Mouse (Mus musculus): ENCODE data around the gene Atp1b1. TPM values are rescaled to one million over a fixed set of nuclear protein-coding genes. Genes with fewer than 3 reads are reported as not detected.

The Atp1b1 gene
- 143 and 162 TPM in 2 replicates for polyA plus RNA-seq (2015; fragmentation: Nextera tagmentation; extraction: Ambion mirVana)

DNA sequence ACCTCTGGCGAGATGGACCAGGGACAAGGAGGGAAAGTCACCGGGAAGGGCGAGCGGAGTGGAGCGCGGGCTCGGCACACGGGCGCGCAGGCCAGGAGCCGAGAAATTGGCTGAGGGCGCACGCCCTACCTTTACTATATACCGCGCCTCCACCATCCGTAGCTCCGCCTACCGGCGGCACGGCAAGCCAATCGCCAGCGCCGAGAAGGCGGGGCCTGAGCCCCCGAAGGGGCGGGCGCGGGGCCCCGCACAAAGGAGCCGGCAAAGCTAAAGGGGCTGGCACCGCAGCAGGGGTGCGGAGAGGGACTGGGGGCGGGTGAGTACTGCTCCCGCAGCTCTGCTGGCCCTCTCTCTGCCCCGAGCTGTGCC, at the start of gene Atp1b1:
TSS of gene Atp1b1 (minus strand) at position 111 of the 369 bp plus-strand sequence.
- peak within 1 kb of the TSS; percentile 95 for H3K27ac ChIP-seq
- H3K4me2 ChIP-seq = peak within 1 kb of the TSS; percentile 68
- H3K27me3 ChIP-seq (replicated peaks) = peaks cover 10% of the 10 kb centered on the region
- peak within 1 kb of the TSS; percentile 63 for H3K9ac ChIP-seq
- 1% methylated on average over 35 of the region's 35 CpGs for WGBS
- H3K36me3 ChIP-seq = no peaks in the 10 kb centered on the region
- peak; percentile 88 for ATAC-seq (ENCODE audit: insufficient read depth, low FRiP score, low read depth)
- no peaks in the 10 kb centered on the region for H3K9me3 ChIP-seq
- H3K4me1 ChIP-seq = peaks cover 14% of the 10 kb centered on the region
- peak within 1 kb of the TSS; percentile 68 for H3K4me3 ChIP-seq (replicated peaks)

DNA sequence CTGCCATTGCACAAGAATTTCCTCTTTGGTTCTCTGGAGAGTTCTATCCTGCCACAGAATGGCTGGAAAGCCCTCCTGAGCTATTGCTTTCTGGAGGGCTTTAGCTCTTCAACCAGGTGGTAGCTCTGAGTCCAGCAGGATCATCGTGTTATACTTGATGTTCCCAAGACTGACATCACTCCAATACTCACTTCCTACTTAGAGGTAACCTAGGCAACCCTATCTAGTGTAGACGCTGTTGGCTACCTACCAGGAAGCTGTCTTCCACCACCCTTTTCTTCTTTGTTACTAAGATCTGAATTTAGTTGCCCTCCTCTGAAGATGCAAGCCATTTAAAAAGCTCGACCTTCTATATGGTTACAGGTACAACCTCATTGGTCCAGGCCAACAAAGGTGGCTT, 46.9 kb upstream of the Atp1b1 start:
- H3K36me3 ChIP-seq = no peaks in the 10 kb centered on the region
- 80% methylated on average over 3 of the region's 3 CpGs for WGBS
- H3K4me3 ChIP-seq (replicated peaks) = no peak overlapping the region
- no peak overlapping the region for H3K27ac ChIP-seq
- no peak overlapping the region for H3K9ac ChIP-seq
- no peak overlapping the region for H3K4me2 ChIP-seq
- H3K4me1 ChIP-seq = no peaks in the 10 kb centered on the region
- no peaks in the 10 kb centered on the region for H3K9me3 ChIP-seq
- ATAC-seq (ENCODE audit: insufficient read depth, low FRiP score, low read depth) = no peak
- H3K27me3 ChIP-seq (replicated peaks) = no peaks in the 10 kb centered on the region

GRCm38 (mm10) chr1:164503140-164503730, 45.1 kb upstream of the Atp1b1 start:
- Histone ChIP-seq H3K9ac (no peak overlapping the region), H3K9me3 (no peaks in the 10 kb centered on the region), H3K36me3 (no peaks in the 10 kb centered on the region), H3K27me3 (replicated peaks) (no peaks in the 10 kb centered on the region), H3K27ac (no peak overlapping the region), H3K4me3 (replicated peaks) (no peak overlapping the region), H3K4me2 (no peak overlapping the region), H3K4me1 (no peaks in the 10 kb centered on the region)
- no peak for ATAC-seq (ENCODE audit: insufficient read depth, low FRiP score, low read depth)
- 40% methylated on average over 8 of the region's 8 CpGs for WGBS

DNA sequence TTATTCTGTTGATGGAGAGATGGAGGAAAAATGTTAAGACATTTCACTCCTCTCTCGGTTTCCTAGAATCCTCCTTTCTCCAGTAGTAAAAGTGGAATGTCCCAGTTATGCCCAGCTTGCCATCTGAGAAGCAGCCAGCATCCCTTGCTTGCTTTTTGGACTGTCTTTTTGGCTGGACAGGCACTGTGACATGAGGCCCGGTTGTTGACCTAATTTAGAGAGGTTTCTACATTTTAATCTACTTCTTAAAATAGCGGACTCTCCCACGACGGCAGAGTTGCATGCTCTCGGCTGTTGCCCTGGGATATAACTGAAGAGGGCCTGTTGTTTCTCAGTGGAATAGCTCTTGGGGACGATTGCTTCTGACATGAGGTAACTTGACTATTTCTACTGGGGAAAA, 44.1 kb upstream of the Atp1b1 start:
- Histone ChIP-seq H3K9ac (no peak overlapping the region), H3K9me3 (no peaks in the 10 kb centered on the region), H3K27ac (no peak overlapping the region), H3K4me1 (no peaks in the 10 kb centered on the region), H3K4me2 (no peak overlapping the region), H3K36me3 (no peaks in the 10 kb centered on the region), H3K4me3 (replicated peaks) (no peak overlapping the region), H3K27me3 (replicated peaks) (no peaks in the 10 kb centered on the region)
- WGBS = 54% methylated on average over 7 of the region's 7 CpGs
- ATAC-seq (ENCODE audit: insufficient read depth, low FRiP score, low read depth) = no peak

DNA sequence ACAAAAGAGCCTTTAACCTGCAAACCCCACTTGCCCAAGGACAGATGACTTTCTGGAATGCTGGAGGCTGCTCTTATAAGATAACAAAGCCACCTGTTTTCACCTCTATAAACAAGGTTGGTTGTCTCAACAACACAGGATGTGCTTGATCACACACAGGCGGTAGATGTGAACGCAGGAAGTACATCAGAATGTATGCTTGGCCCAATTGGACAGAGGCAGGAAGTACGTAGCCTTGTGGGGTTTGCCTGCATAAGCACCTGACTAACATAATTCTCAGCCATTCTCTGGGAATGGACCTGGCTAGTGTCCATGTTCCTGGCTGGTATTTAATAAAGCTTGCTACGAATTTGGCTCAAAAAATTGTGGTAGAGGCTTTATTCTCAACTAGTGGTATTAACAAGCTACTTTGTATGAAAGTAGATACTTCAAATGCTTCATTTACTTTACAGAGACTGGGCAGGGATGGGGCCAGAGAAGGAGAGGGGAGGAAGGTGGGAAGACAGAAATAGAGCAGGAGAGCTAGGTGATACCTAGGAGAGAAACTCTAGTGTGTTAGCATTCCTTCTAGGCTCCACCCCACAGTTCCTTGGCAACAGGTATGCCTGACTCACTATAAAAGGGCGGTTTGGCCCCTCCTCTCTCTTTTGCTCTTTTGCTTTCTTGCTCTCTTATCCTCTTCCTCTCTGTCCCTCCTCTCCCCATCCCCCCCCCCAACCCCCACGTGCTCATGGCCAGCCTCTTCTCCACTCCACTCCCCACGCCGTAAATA, 36.8 kb upstream of the Atp1b1 start:
- H3K4me1 ChIP-seq = no peaks in the 10 kb centered on the region
- no peaks in the 10 kb centered on the region for H3K27me3 ChIP-seq (replicated peaks)
- H3K4me2 ChIP-seq = no peak overlapping the region
- H3K27ac ChIP-seq = no peak overlapping the region
- ATAC-seq (ENCODE audit: insufficient read depth, low FRiP score, low read depth) = 0 out of 2 replicates have a peak, but pooled peaks have one; percentile 14
- no peaks in the 10 kb centered on the region for H3K9me3 ChIP-seq
- H3K4me3 ChIP-seq (replicated peaks) = no peak overlapping the region
- no peaks in the 10 kb centered on the region for H3K36me3 ChIP-seq
- no peak overlapping the region for H3K9ac ChIP-seq
- WGBS = 61% methylated on average over 8 of the region's 8 CpGs

- WGBS = 60% methylated on average over 4 of the region's 4 CpGs
- no peak overlapping the region for H3K27ac ChIP-seq
- H3K36me3 ChIP-seq = no peaks in the 10 kb centered on the region
- H3K4me3 ChIP-seq (replicated peaks) = no peak overlapping the region
- H3K4me2 ChIP-seq = no peak overlapping the region
- H3K4me1 ChIP-seq = no peaks in the 10 kb centered on the region
- H3K9me3 ChIP-seq = no peaks in the 10 kb centered on the region
- no peaks in the 10 kb centered on the region for H3K27me3 ChIP-seq (replicated peaks)
- ATAC-seq (ENCODE audit: insufficient read depth, low FRiP score, low read depth) = peak; percentile 50; the same call in 1 of the 2 replicates
- H3K9ac ChIP-seq = no peak overlapping the region
Observed at GRCm38 (mm10) chr1:164494215-164494614, 36.1 kb upstream of the Atp1b1 start.

DNA sequence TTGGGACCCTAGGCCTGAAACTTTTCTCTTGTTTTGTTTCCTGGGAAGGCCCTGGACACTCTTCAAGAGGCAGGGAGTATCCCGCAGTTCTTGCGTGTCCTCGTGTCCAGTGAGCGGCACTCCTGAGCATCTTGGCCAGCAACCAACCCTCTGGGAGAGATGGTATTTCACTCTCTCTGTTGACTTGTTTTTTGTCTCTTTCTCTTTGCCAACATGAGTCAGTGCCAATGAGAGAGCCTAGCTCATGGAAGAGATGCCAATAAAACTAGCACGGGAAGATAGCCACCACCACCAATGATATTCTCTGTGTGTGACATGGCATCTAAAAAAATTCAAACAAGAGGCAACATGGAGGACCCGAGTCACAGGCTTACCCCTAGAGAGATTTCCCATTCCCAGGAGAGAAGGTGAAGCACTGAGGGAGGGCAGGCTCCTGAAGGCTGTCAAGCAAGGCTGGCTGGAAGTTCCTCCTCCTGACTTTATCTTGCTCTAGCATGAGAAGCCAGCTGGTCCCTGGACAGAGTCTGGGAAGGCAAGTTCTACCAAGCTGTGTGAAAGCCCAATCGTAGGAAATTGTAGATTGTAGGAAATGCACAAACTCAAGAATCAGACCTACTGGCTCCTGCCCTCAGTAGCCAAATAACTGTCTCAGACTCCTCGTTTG, 35.0 kb upstream of the Atp1b1 start:
- whole genome bisulfite sequencing = 75% methylated on average over 8 of the region's 8 CpGs
- H3K27ac ChIP-seq = no peak overlapping the region
- H3K4me3 ChIP-seq (replicated peaks) = no peak overlapping the region
- no peaks in the 10 kb centered on the region for H3K27me3 ChIP-seq (replicated peaks)
- H3K4me1 ChIP-seq = no peaks in the 10 kb centered on the region
- no peak overlapping the region for H3K4me2 ChIP-seq
- H3K36me3 ChIP-seq = no peaks in the 10 kb centered on the region
- H3K9me3 ChIP-seq = no peaks in the 10 kb centered on the region
- ATAC-seq (ENCODE audit: insufficient read depth, low FRiP score, low read depth) = no peak
- no peak overlapping the region for H3K9ac ChIP-seq

DNA sequence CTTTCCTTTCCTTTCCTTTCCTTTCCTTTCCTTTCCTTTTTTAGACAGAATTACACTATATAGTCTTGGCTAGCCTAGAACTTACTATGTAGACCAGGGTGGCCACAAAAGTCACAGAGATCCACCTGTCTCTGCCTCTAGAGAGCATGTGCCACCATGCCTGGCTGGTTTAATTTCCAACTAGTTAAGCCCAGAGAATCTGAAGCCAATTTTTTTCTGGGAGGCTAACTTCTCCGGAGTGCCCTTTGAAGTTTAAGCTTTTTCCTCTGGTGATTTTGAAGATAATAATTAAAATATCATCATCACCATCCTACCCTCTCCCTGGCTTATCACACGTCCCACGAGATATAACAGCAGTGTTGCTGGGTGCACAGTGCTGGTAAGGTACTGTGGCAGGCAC, 34.3 kb upstream of the Atp1b1 start:
- H3K4me2 ChIP-seq = no peak overlapping the region
- H3K9me3 ChIP-seq = no peaks in the 10 kb centered on the region
- no peak overlapping the region for H3K4me3 ChIP-seq (replicated peaks)
- no peak overlapping the region for H3K27ac ChIP-seq
- WGBS = 80% methylated on average over 3 of the region's 3 CpGs
- H3K9ac ChIP-seq = no peak overlapping the region
- no peak for ATAC-seq (ENCODE audit: insufficient read depth, low FRiP score, low read depth)
- no peaks in the 10 kb centered on the region for H3K27me3 ChIP-seq (replicated peaks)
- H3K36me3 ChIP-seq = no peaks in the 10 kb centered on the region
- no peaks in the 10 kb centered on the region for H3K4me1 ChIP-seq

- Histone ChIP-seq H3K36me3 (no peaks in the 10 kb centered on the region), H3K27ac (no peak overlapping the region), H3K27me3 (replicated peaks) (no peaks in the 10 kb centered on the region), H3K4me1 (no peaks in the 10 kb centered on the region), H3K9ac (no peak overlapping the region), H3K4me3 (replicated peaks) (no peak overlapping the region), H3K9me3 (no peaks in the 10 kb centered on the region), H3K4me2 (no peak overlapping the region)
- ATAC-seq (ENCODE audit: insufficient read depth, low FRiP score, low read depth) = no peak
- 74% methylated on average over 3 of the region's 3 CpGs for WGBS
Observed at GRCm38 (mm10) chr1:164489961-164490594, 31.9 kb upstream of the Atp1b1 start.

DNA sequence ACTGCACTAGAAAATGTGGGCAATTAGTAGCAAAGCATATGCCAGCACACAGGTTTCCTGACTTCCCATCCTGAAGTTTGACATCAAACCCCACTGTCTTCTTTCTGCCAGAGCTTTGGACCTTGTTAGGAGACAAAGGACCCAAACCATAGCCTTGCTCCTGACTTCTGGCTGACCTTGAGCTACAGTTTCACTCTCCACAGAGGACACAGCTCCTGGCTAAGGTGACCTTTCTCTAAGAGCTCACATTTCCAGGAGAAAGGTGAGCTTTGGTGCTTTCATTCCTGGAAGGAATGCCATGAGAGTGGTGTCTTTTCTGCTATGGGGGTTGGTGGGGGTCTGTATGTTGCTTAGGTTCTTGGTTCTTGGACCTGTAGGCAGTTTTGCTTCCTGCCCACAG, 25.6 kb upstream of the Atp1b1 start:
- Histone ChIP-seq H3K36me3 (no peaks in the 10 kb centered on the region), H3K27me3 (replicated peaks) (no peaks in the 10 kb centered on the region), H3K9me3 (no peaks in the 10 kb centered on the region), H3K4me1 (no peaks in the 10 kb centered on the region), H3K27ac (no peak overlapping the region), H3K9ac (no peak overlapping the region), H3K4me2 (no peak overlapping the region), H3K4me3 (replicated peaks) (no peak overlapping the region)
- ATAC-seq (ENCODE audit: insufficient read depth, low FRiP score, low read depth) = no peak

DNA sequence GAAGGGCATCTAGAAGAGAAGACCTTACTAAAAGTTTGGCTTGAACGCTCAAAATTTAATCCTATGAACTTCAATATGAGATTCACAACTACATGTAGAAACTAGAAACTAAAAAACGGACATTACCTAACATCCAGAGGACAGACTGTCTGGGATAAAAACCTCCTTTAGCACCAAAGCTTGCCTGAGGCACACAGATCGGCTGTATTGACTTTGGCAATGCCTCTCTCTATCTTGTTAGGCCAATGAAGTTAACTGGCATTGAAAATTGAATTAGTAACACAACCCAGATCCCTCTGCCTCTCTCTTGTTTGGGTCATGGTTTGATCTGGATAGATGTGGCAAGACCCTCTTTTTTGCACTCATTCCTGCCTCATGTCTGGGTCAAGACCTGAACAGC, 24.7 kb upstream of the Atp1b1 start:
- Histone ChIP-seq H3K27me3 (replicated peaks) (no peaks in the 10 kb centered on the region), H3K4me3 (replicated peaks) (no peak overlapping the region), H3K4me2 (no peak overlapping the region), H3K9ac (no peak overlapping the region), H3K36me3 (no peaks in the 10 kb centered on the region), H3K4me1 (no peaks in the 10 kb centered on the region), H3K27ac (no peak overlapping the region), H3K9me3 (no peaks in the 10 kb centered on the region)
- no peak for ATAC-seq (ENCODE audit: insufficient read depth, low FRiP score, low read depth)
- 81% methylated on average over 3 of the region's 3 CpGs for whole genome bisulfite sequencing
